Mouse (Mus musculus) forebrain, embryonic 11.5 days (tissue): ENCODE results near the gene Sema5b. TPM values are rescaled to one million over a fixed set of nuclear protein-coding genes. Genes with fewer than 3 reads are reported as not detected.
A peak's percentile ranks its signal among the peaks of the same experiment; 100 is the strongest.

Experiments used
- ATAC-seq: fragments of 200-750 bp; cut with Nextera tagmentation; replicated peaks from 2 replicates; pipeline ENCODE4 v1.8.0; 2017; ENCODE audit warnings: moderate TSS enrichment; ENCODE audit not compliant: low FRiP score
- DNase-seq: peaks from one replicate; pipeline ENCODE4 v3.0.0-alpha.2; 2017; ENCODE audit warnings: low spot score
- H3K27ac ChIP-seq: fragments of 300-500 bp; sonication (generic); 2 replicates; pipeline ENCODE4 v1.5.1; 2014; ENCODE audit warnings: low read depth, low read length
- H3K27me3 ChIP-seq: fragments of 300-500 bp; sonication (generic); 2 replicates; pipeline ENCODE4 v1.6.1; 2014; ENCODE audit warnings: mild to moderate bottlenecking, low read length, mixed read lengths; ENCODE audit not compliant: control insufficient read depth, insufficient read depth
- H3K36me3 ChIP-seq: fragments of 300-500 bp; sonication (generic); 2 replicates; pipeline ENCODE4 v1.6.1; 2014; ENCODE audit warnings: mild to moderate bottlenecking, low read length, moderate library complexity, mixed read lengths; ENCODE audit not compliant: control insufficient read depth, insufficient read depth
- H3K4me1 ChIP-seq: fragments of 300-500 bp; sonication (generic); replicated peaks from 2 replicates; pipeline ENCODE4 v1.6.1; 2014; ENCODE audit warnings: low read length, mixed read lengths; ENCODE audit not compliant: control insufficient read depth, insufficient read depth
- H3K4me2 ChIP-seq: fragments of 300-500 bp; sonication (generic); 2 replicates; pipeline ENCODE4 v1.6.1; 2014; ENCODE audit warnings: low read depth, mild to moderate bottlenecking, low read length, moderate library complexity, mixed read lengths; ENCODE audit not compliant: severe bottlenecking
- H3K4me3 ChIP-seq: fragments of 300-500 bp; sonication (generic); 2 replicates; pipeline ENCODE4 v1.5.1; 2014; ENCODE audit warnings: low read depth, low read length
- H3K9ac ChIP-seq: fragments of 300-500 bp; sonication (generic); 2 replicates; pipeline ENCODE4 v1.6.1; 2014; ENCODE audit warnings: low read length
- H3K9me3 ChIP-seq: fragments of 300-500 bp; sonication (generic); 2 replicates; pipeline ENCODE4 v1.6.1; 2016; ENCODE audit warnings: low read length, mixed read lengths; ENCODE audit not compliant: control insufficient read depth
- WGBS: fragments of 180-500 bp; shearing (Covaris S2); extraction: QIAGEN DNeasy Blood & Tissue Kit; methylation state at CpG from one replicate; pipeline ENCODE4 v1.1.7; 2014; 5-methylcytosine and 5-hydroxymethylcytosine counted together
- polyA plus RNA-seq: library from polyadenylated mRNA; unstranded; fragments of >200 nt; fragmentation: Nextera tagmentation; extraction: Ambion mirVana; gene quantifications from 2 replicates; pipeline ENCODE4 v1.2.1, GENCODE M21; 2014

The Sema5b gene
- polyA plus RNA-seq, 1 experiment from 2014 or later, result 62.6 TPM

DNA sequence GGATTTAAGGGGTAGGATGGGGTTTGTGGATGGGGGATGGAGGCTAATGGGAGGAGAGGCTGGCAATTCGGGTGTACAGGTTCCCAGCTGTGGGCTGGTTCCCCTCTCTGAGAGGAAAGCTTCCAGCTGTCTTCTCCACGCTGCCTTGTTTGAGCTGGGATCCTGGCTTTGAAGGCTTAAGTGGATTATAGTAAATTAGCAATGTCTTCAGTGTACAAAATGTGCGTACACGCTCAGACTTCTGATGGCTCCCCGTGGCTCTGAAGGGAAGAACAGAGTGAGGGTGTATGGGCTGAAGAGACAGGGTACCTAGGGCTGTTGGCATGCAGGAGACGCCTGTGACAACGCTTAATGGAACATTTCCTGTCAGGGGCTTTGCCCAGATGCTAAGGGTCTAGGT lies 83.0 kb downstream of the Sema5b start:
- H3K4me1 ChIP-seq, result peaks cover 9% of the 10 kb centered on the region; the same call in 1 of the 2 replicates
- 42% methylated on average over 7 of the region's 7 CpGs for WGBS

DNA sequence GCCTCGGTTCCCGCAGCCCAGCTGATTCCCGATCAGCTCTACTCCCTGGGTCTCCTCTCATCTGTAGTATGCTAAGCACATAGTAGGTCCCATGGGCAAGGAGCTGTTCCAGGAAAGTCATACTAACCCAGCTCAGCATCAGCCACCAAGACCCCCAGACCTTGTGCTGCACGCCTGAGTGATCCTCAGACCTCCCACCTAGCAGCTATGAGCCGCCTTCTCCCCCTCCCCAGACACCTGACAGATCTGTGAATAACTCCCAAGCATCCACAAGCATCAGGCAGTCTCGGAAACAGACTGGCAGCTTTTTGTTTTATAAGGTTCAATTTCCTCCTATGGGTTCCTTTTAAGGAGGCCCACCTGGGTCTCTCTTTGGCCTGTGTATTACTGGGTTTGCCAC lies 83.9 kb downstream of the Sema5b start:
- no peak overlapping the region for H3K4me3 ChIP-seq
- H3K9me3 ChIP-seq, result no peaks in the 10 kb centered on the region
- no peaks in the 10 kb centered on the region; the same call in 1 of the 2 replicates for H3K36me3 ChIP-seq
- ATAC-seq (no peak), DNase-seq (no peak)
- WGBS, result 59% methylated on average over 6 of the region's 6 CpGs
- peaks cover 9% of the 10 kb centered on the region; the same call in 1 of the 2 replicates for H3K4me1 ChIP-seq
- no peak overlapping the region for H3K4me2 ChIP-seq
- no peak overlapping the region for H3K9ac ChIP-seq
- no peak overlapping the region for H3K27ac ChIP-seq
- H3K27me3 ChIP-seq, result no peaks in the 10 kb centered on the region

More for the DNA sequence above, 83.0 kb downstream of the Sema5b start:
- no peaks in the 10 kb centered on the region; the same call in 1 of the 2 replicates for H3K36me3 ChIP-seq
- H3K4me3 ChIP-seq, result no peak overlapping the region
- ATAC-seq (no peak), DNase-seq (no peak)
- H3K4me2 ChIP-seq, result no peak overlapping the region
- no peaks in the 10 kb centered on the region for H3K27me3 ChIP-seq
- H3K9me3 ChIP-seq, result no peaks in the 10 kb centered on the region
- H3K27ac ChIP-seq, result no peak overlapping the region
- 0 out of 2 replicates have a peak overlapping the region, but pooled peaks have one; percentile 6 for H3K9ac ChIP-seq

DNA sequence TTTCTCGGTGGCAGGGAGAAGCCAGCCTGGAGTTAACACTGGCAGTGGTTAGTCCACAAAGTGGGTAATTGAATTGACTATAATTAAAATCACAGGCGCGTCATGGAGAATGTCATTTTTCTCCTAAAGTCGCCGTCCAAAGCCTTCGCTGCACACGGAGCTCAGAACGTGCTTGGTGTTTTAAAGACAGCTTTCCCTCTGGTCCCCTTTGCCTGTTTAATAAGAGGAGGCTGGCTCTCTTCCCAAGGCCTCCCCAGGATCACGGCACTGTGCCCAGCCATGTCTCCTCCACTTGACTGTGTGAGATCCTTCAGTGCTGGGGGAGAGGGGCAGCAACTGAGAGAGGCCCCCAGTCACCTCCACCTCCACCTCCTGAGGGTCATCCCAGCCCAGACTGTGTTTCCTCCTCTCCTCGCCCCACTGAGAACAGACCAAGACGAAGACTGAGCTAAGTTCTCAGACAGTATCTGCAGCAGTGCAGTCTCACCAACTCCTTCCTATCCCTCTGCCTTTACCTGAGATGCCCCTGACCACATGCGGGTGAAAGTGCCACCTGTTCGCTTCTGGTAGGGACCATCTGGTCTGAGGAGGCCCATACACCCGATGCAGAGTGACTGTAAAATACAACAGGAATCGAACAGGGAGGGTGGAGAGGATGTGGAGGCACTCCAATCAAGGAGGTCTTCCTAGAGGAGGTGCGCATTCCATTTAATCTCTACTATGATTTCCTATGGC lies 84.5 kb downstream of the Sema5b start:
- Histone ChIP-seq H3K4me3 (no peak overlapping the region), H3K4me2 (no peak overlapping the region), H3K4me1 (peaks cover 9% of the 10 kb centered on the region; the same call in 1 of the 2 replicates), H3K36me3 (no peaks in the 10 kb centered on the region; the same call in 1 of the 2 replicates), H3K27me3 (no peaks in the 10 kb centered on the region), H3K27ac (no peak overlapping the region), H3K9ac (no peak overlapping the region), H3K9me3 (no peaks in the 10 kb centered on the region)
- WGBS, result 79% methylated on average over 16 of the region's 16 CpGs
- no peak for DNase-seq
- no peak for ATAC-seq

DNA sequence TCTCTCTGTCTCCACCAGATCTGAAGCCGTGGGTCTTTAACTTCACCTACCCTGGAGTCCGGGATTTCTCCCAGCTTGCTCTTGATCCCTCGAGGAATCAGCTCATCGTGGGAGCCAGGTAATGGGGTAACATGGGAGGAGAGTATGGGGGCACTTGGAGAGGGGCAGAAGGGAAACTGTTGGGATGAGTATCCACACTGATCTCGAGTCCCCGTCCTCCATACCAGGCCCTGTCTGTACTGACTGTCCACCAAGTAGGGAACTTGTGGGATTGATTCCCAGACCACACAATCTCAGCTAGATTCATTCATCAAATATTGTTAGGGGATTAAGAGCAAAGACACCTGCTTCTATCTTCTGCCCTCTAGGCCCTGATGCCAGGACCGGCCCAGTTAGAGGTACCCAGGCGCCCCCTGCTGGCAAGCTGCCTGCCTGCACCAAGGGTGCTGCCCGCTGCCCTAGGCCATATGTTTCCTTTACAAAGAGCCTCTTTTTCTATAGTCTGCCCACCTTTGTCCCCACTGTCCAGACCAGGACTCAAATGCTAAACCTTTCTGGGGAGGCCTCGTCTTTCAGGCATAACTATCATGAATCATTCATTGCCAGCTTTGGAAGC lies 87.2 kb downstream of the Sema5b start:
- Histone ChIP-seq H3K4me2 (no peak overlapping the region), H3K36me3 (no peaks in the 10 kb centered on the region; the same call in 1 of the 2 replicates), H3K4me1 (peaks cover 9% of the 10 kb centered on the region; the same call in 1 of the 2 replicates), H3K27ac (no peak overlapping the region), H3K4me3 (no peak overlapping the region), H3K9ac (no peak overlapping the region), H3K9me3 (no peaks in the 10 kb centered on the region), H3K27me3 (no peaks in the 10 kb centered on the region)
- ATAC-seq (peak; percentile 76), DNase-seq (peak; percentile 92)
- 42% methylated on average over 10 of the region's 10 CpGs for WGBS

DNA sequence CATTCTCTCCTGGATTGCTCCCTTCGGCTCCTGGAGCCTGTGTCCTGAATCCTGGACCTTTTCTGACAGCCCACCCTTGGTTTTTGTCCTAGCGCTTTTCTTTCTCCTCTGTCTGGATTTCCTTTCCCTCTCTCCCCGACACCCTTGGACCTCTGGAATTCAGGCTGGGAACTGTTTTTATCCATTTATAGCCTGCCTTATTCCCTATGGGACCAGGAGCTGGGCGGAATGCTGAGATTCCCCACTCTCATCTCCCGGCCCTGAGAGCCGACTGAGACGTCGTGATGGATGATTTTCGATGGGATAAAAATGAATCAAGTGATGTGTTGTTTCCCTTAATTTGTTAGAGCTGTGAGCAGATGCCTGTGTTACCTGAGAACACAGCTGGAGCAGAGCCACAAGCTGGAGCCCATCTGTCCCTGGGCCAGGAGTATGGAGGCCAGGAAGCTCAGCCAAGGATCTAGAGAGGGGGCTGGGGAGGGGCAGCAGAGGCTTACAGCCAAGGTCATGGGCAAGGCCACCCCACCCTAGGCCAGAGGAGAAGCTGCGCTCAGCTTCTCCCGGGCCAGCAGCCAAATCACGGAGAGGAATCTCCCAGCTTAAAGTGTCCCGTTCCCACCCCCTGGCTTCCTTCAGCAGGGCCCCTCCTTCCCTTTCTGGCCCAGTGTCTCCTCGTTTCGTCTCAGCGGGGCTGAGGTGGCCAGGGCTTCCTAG lies 89.7 kb downstream of the Sema5b start:
- Histone ChIP-seq H3K27ac (no peak overlapping the region), H3K9ac (no peak overlapping the region), H3K9me3 (no peaks in the 10 kb centered on the region), H3K36me3 (no peaks in the 10 kb centered on the region; the same call in 1 of the 2 replicates), H3K4me2 (no peak overlapping the region), H3K4me3 (no peak overlapping the region), H3K4me1 (0 out of 2 replicates have a peak, but pooled peaks cover 2% of the 10 kb centered on the region), H3K27me3 (no peaks in the 10 kb centered on the region)
- ATAC-seq, result no peak
- 84% methylated on average over 16 of the region's 16 CpGs for WGBS
- no peak for DNase-seq

DNA sequence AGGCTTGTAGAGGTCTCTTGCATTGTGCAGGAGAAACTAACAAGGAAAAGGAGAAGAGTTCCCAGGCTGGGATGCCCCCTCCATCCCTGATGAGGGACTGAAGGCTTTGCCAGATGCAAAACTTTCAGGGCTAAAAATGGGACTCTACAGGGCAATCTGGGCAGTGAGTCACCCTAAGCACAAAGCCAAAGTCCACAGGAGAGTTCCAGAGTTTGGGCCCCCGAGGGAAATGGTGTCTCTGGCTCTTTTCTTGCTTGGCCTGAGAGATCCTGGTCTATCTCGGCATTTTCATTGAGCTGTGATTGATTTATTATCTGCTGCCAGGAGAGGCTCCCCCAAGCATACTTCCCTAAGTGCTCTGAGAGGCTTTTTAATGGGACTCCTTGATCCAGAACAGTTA lies 92.1 kb downstream of the Sema5b start:
- DNase-seq (no peak), ATAC-seq (no peak)
- Histone ChIP-seq H3K27me3 (no peaks in the 10 kb centered on the region), H3K4me3 (no peak overlapping the region), H3K36me3 (no peaks in the 10 kb centered on the region; the same call in 1 of the 2 replicates), H3K4me2 (no peak overlapping the region), H3K9me3 (no peaks in the 10 kb centered on the region), H3K9ac (no peak overlapping the region), H3K27ac (no peak overlapping the region), H3K4me1 (0 out of 2 replicates have a peak, but pooled peaks cover under 1% of the 10 kb centered on the region)
- WGBS, result 81% methylated on average over 2 of the region's 2 CpGs

DNA sequence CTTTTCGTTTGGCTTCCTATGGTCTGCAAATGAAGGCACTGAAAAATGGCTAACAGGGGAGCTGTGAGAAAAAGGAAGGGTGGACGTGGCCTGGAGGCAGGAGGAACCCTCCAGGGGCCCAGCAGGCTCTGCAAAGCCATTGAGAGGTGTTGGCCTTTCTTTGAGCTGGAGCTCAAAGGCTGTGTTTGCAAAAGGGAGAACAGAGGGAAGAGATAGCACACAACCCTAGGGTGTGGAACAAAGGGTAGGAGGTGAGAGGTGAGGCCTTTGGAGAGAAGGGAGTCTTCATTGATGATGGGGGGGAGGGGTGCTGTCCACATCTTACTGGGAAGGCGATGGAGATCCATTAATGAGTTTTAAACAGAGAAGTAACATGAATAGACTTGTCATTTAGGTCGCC lies 94.0 kb downstream of the Sema5b start:
- ATAC-seq (no peak), DNase-seq (no peak)
- Histone ChIP-seq H3K4me1 (no peaks in the 10 kb centered on the region), H3K36me3 (no peaks in the 10 kb centered on the region; the same call in 1 of the 2 replicates), H3K27me3 (no peaks in the 10 kb centered on the region), H3K4me2 (no peak overlapping the region), H3K9ac (no peak overlapping the region), H3K4me3 (no peak overlapping the region), H3K27ac (no peak overlapping the region), H3K9me3 (no peaks in the 10 kb centered on the region)
- 55% methylated on average over 4 of the region's 4 CpGs for WGBS

DNA sequence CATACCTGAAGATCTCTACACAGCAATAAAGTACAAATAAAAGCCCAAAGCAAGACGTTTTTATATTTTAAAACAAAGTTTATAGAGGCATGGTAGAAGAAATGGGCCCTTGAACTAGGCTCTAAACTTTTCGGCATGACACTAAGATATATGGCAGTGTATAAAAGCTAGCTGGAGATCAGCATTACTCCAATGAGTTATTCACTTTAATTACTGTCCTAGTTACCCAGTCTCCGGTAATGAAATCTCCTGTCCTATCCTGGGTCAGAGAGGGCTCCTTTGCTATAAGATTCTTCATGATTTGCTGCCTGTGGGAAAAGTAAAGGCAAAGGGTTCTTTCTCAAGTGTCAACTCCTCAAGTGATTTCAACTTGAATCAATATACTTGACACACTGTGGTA lies 98.6 kb downstream of the Sema5b start:
- no peaks in the 10 kb centered on the region; the same call in 1 of the 2 replicates for H3K36me3 ChIP-seq

More for the DNA sequence above, 98.6 kb downstream of the Sema5b start:
- H3K4me1 ChIP-seq, result no peaks in the 10 kb centered on the region
- H3K4me3 ChIP-seq, result no peak overlapping the region
- H3K27me3 ChIP-seq, result no peaks in the 10 kb centered on the region
- H3K9me3 ChIP-seq, result no peaks in the 10 kb centered on the region
- whole genome bisulfite sequencing, result 91% methylated on average over 3 of the region's 3 CpGs
- no peak overlapping the region for H3K9ac ChIP-seq
- no peak overlapping the region for H3K27ac ChIP-seq
- DNase-seq, result no peak
- ATAC-seq, result no peak
- H3K4me2 ChIP-seq, result no peak overlapping the region
